Mouse (Mus musculus): ENCODE data around the gene Hdgfl2. TPM values are rescaled to one million over a fixed set of nuclear protein-coding genes. Genes with fewer than 3 reads are reported as not detected.

Gene Hdgfl2
- 24.8 and 27.7 TPM in 2 replicates for polyA plus RNA-seq (2015; fragmentation: Nextera tagmentation; extraction: Ambion mirVana)

DNA sequence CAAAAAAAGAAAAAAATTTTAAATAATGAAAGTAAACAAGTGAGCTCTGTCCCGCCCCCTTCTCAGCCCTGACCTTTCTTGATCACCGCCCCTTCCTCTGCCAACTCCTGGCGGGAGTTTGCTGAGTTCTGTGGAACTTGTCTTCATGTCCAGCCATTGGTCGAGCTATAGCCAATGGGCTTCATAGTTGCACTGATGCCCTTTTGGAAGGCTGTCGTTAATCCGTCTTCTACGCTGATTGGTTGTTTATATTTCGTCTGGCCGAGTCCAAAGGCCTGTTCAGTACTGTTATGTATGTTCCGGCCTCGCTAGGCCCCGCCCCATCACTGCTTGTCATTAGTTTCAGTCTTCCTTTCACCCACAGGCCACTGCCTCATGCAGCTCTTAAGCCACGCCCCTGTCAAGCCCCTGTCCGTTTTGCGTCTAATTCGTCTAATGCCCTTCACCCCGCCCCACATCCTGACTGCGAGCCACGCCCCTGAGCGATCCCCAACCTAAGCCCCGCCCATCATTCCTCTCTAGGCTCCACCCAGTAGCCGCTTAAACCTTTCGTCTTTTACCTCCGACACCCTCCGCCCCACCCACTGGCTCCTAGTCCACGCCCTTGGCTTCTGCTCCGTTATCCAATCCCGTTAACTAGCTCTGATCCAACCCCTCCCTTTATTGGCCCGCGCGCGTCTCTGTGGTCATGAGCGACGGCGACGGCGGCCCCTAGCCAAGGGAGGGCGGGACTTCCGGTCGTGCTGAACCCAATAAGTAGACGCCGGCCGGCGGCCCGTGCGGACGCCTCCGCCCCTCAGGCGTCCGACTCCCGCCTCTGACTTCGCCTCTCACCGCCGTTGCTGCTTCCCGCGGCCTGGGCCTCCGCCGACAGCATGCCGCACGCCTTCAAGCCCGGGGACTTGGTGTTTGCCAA, at the start of gene Hdgfl2:
TSS of gene Hdgfl2 (plus strand) at position 755 of the 916 bp plus-strand sequence.
- ATAC-seq = peak; percentile 89
- Histone ChIP-seq H3K4me1 (ENCODE audit: insufficient read depth) (peaks cover 30% of the 10 kb centered on the region), H3K36me3 (replicated peaks; ENCODE audit: insufficient read depth, low read length) (peaks cover 7% of the 10 kb centered on the region), H3K4me3 (ENCODE audit: low read depth, low read length) (peak within 1 kb of the TSS; percentile 82), H3K27me3 (ENCODE audit: insufficient read depth, low read length) (no peaks in the 10 kb centered on the region), H3K9me3 (ENCODE audit: low read length) (no peaks in the 10 kb centered on the region), H3K4me2 (ENCODE audit: low read depth, low read length) (peak within 1 kb of the TSS; percentile 99), H3K9ac (replicated peaks) (peak within 1 kb of the TSS; percentile 91), H3K27ac (ENCODE audit: low read depth) (peak within 1 kb of the TSS; percentile 89)
- DNase-seq = peak; percentile 99
- no peak for TF ChIP-seq CTCF (IDR thresholded peaks at IDR 0.05; ENCODE audit: low read depth)
- TF ChIP-seq EP300 (IDR thresholded peaks at IDR 0.05; ENCODE audit: low read depth) = peak; percentile 64; the same call in 1 of the 2 replicates
- 0% methylated on average over 59 of the region's 61 CpGs for WGBS (ENCODE audit: insufficient replicate concordance)

DNA sequence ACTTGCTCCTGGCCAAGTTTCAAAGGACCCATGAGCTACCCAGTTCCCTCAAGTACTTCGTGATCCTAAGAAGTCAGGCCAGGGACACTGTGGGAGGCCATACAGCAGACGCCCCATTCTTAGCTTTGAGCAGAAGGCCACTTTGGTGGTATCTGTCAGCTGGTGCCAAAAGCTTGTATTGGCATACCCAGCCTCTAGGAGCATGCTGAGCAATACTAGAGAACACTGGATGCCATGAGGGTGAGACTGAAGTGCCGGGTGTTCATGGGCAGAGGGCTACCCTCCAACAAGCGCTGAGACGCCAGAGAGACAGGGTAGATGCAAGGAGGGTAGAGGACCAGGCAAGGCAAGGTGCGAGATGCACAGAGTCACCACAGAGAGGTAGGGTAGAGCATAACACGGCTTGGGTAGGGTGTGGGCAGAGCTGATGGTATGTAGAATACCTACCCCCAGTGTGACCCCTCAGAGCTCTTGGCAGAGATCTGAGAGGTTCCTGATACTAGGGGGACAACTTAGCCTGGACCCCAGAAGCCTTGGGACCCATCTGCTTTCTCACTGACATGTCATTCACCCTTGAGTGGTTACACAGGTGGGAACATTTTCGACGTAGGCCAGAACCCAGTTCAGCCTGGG, 49.1 kb upstream of the Hdgfl2 start:
- Histone ChIP-seq H3K27ac (ENCODE audit: low read depth) (peak overlapping the region; percentile 86; the same call in 1 of the 2 replicates), H3K36me3 (replicated peaks; ENCODE audit: insufficient read depth, low read length) (peaks cover 18% of the 10 kb centered on the region), H3K4me1 (ENCODE audit: insufficient read depth) (peaks cover 46% of the 10 kb centered on the region), H3K27me3 (ENCODE audit: insufficient read depth, low read length) (no peaks in the 10 kb centered on the region), H3K9me3 (ENCODE audit: low read length) (no peaks in the 10 kb centered on the region), H3K4me3 (ENCODE audit: low read depth, low read length) (no peak overlapping the region), H3K4me2 (ENCODE audit: low read depth, low read length) (no peak overlapping the region), H3K9ac (replicated peaks) (0 out of 2 replicates have a peak overlapping the region, but pooled peaks have one; percentile 12)
- no peak for TF ChIP-seq EP300 (IDR thresholded peaks at IDR 0.05; ENCODE audit: low read depth)
- TF ChIP-seq CTCF (IDR thresholded peaks at IDR 0.05; ENCODE audit: low read depth) = no peak
- WGBS (ENCODE audit: insufficient replicate concordance) = 84% methylated on average over 9 of the region's 9 CpGs
- no peak for DNase-seq
- ATAC-seq = no peak

DNA sequence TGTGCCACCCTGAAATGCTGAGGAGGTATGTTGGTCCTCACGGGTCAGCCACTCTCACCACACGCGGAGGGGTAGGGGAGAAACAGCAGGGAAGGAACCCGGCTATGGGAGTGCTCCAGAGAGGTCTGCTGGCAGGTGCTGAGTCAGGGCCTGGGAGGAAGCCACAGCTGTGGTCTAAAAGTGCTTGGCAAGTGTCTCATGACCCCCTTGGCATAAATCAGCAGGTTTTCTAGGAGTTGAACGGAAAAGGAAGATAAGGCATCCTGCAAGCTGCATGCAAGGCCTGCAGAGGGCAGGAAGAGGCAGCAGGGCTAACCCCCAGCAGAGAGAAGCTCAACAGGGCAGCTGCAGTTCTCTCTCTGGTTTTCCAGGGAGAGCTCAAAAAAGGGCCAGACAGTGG, 48.5 kb upstream of the Hdgfl2 start:
- Histone ChIP-seq H3K4me2 (ENCODE audit: low read depth, low read length) (no peak overlapping the region), H3K4me3 (ENCODE audit: low read depth, low read length) (no peak overlapping the region), H3K27ac (ENCODE audit: low read depth) (peak overlapping the region; percentile 86), H3K9me3 (ENCODE audit: low read length) (no peaks in the 10 kb centered on the region), H3K36me3 (replicated peaks; ENCODE audit: insufficient read depth, low read length) (peaks cover 18% of the 10 kb centered on the region), H3K4me1 (ENCODE audit: insufficient read depth) (peaks cover 46% of the 10 kb centered on the region), H3K9ac (replicated peaks) (0 out of 2 replicates have a peak overlapping the region, but pooled peaks have one; percentile 12), H3K27me3 (ENCODE audit: insufficient read depth, low read length) (no peaks in the 10 kb centered on the region)
- TF ChIP-seq EP300 (IDR thresholded peaks at IDR 0.05; ENCODE audit: low read depth) (peak; percentile 60), CTCF (IDR thresholded peaks at IDR 0.05; ENCODE audit: low read depth) (peak; percentile 54)
- peak; percentile 33 for ATAC-seq
- WGBS (ENCODE audit: insufficient replicate concordance) = 36% methylated on average over 5 of the region's 5 CpGs
- DNase-seq = peak; percentile 40

- H3K9me3 ChIP-seq (ENCODE audit: low read length) = no peaks in the 10 kb centered on the region
- WGBS (ENCODE audit: insufficient replicate concordance) = 77% methylated on average over 7 of the region's 7 CpGs
- no peak overlapping the region for H3K4me3 ChIP-seq (ENCODE audit: low read depth, low read length)
- no peak overlapping the region for H3K4me2 ChIP-seq (ENCODE audit: low read depth, low read length)
- TF ChIP-seq CTCF (IDR thresholded peaks at IDR 0.05; ENCODE audit: low read depth) = no peak
- TF ChIP-seq EP300 (IDR thresholded peaks at IDR 0.05; ENCODE audit: low read depth) = no peak
- H3K4me1 ChIP-seq (ENCODE audit: insufficient read depth) = peaks cover 46% of the 10 kb centered on the region
- DNase-seq (peak; percentile 12), ATAC-seq (no peak)
- peaks cover 18% of the 10 kb centered on the region for H3K36me3 ChIP-seq (replicated peaks; ENCODE audit: insufficient read depth, low read length)
- H3K27ac ChIP-seq (ENCODE audit: low read depth) = peak overlapping the region; percentile 86
- no peaks in the 10 kb centered on the region for H3K27me3 ChIP-seq (ENCODE audit: insufficient read depth, low read length)
- H3K9ac ChIP-seq (replicated peaks) = no peak overlapping the region
These were observed 48.0 kb upstream of the Hdgfl2 start for GRCm38 (mm10) chr17:56031431-56031830.

DNA sequence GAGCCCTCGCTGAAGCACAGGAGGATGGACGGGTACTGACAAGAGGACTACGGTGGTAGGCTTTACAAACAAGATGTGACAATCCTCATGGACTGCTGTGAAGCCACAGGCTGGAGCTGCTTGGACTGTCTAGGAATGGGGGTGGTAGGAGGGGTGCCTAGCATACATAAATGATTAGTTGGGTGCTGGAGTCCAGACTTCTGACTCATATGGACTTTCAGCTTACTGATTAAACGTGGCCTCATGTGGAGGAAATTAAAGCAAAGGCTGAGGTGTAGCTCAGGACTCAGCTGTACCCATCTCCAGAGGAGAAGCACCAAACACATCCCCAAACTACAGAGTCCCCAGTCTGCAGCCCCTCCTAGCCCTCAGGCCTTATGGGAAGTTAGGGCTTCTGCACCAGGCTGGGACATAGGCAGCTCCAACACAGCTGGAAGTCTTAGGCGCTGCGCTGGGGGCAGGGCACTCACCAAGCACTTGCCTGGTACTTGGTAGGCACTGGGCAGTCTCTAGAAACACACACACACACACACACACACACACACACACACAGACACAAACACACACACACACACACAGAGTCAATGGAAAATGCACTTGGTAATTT, 47.2 kb upstream of the Hdgfl2 start:
- H3K4me1 ChIP-seq (ENCODE audit: insufficient read depth) = peaks cover 50% of the 10 kb centered on the region
- 63% methylated on average over 6 of the region's 6 CpGs for WGBS (ENCODE audit: insufficient replicate concordance)
- H3K27ac ChIP-seq (ENCODE audit: low read depth) = peak overlapping the region; percentile 86
- no peak for TF ChIP-seq CTCF (IDR thresholded peaks at IDR 0.05; ENCODE audit: low read depth)
- peak; percentile 60 for TF ChIP-seq EP300 (IDR thresholded peaks at IDR 0.05; ENCODE audit: low read depth)
- H3K27me3 ChIP-seq (ENCODE audit: insufficient read depth, low read length) = no peaks in the 10 kb centered on the region
- H3K9ac ChIP-seq (replicated peaks) = peak overlapping the region; percentile 45
- H3K4me2 ChIP-seq (ENCODE audit: low read depth, low read length) = peak overlapping the region; percentile 42
- no peak overlapping the region for H3K4me3 ChIP-seq (ENCODE audit: low read depth, low read length)
- DNase-seq = peak; percentile 32
- H3K9me3 ChIP-seq (ENCODE audit: low read length) = no peaks in the 10 kb centered on the region
- H3K36me3 ChIP-seq (replicated peaks; ENCODE audit: insufficient read depth, low read length) = peaks cover 18% of the 10 kb centered on the region
- ATAC-seq = peak; percentile 44

Data from liver, postnatal 0 days (tissue).